Mouse (Mus musculus) ES-E14 (cell line): ENCODE measurements around the gene Nrtn.

ENCODE experiments used
- CHD2 ChIP-seq: IDR thresholded peaks from 2 replicates; pipeline ENCODE4 v1.6.1; 2014; ENCODE audit warnings: mild to moderate bottlenecking, low read depth, low read length, inconsistent platforms
- HCFC1 ChIP-seq: IDR thresholded peaks from 2 replicates; pipeline ENCODE4 v1.6.1; 2012; ENCODE audit warnings: low read length, inconsistent platforms, borderline replicate concordance; ENCODE audit not compliant: insufficient read depth
- MAFK ChIP-seq: IDR thresholded peaks from 2 replicates; pipeline ENCODE4 v1.6.1; 2014; ENCODE audit warnings: mild to moderate bottlenecking, low read depth, low read length, inconsistent platforms; ENCODE audit not compliant: insufficient read depth
- ZC3H11A ChIP-seq: IDR thresholded peaks from 2 replicates; pipeline ENCODE4 v1.6.1; 2012; ENCODE audit warnings: low read depth, mild to moderate bottlenecking, inconsistent platforms, low read length, borderline replicate concordance
- ZNF384 ChIP-seq: IDR thresholded peaks from 2 replicates; pipeline ENCODE4 v1.6.1; 2012; ENCODE audit warnings: low read depth, low read length, inconsistent platforms

- TF ChIP-seq CHD2 (no peak), ZNF384 (no peak), MAFK (no peak), HCFC1 (no peak), ZC3H11A (no peak)
These were observed 54.3 kb downstream of the Nrtn start for GRCm38 (mm10) chr17:56703038-56703437.
